Mouse (Mus musculus): ENCODE data around the gene Tcap. TPM values are rescaled to one million over a fixed set of nuclear protein-coding genes. Genes with fewer than 3 reads are reported as not detected.

Gene Tcap
- total RNA-seq, 1 experiment, result 0.45 TPM

DNA sequence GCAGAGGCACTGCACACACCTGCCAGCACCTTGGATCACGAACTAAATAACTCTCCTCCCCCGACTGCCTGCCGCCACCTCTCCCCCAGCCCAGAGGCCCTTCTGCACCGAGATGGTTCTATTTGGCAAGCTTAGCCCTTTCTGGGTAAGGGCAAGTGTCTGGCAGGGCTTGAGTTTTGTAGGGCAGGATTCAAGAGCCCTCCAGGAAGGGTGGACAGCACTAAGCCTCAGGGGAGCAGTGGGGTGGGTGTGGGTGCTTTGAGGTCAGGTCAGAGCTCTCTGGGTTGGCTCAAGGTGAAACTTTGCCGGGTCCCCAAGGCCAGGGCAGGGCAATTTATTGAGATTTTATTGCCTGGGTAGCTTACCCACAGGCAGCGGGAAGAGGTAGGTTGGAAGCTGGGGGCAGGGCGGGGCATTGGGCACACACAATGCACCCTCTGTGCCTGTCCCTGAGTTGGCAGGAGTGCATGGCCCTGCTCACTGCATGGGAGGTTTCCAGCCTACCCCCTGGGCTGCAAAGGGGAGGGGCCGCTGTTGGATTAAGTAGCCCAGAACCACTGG, 29.9 kb upstream of the Tcap start:
- in situ Hi-C loops (cut with MboI; ENCODE audit: low sequenced_read_pairs in 2 of 2, unreplicated experiment in 2 of 2), result no loop called here
- Histone ChIP-seq H3K36me3 (ENCODE audit: control insufficient read depth, insufficient read depth, low read length, poor library complexity, severe bottlenecking) (no peaks in the 10 kb centered on the region), H3K27ac (ENCODE audit: insufficient read depth, low read depth, low read length, poor library complexity, severe bottlenecking) (no peak overlapping the region), H3K9me3 (ENCODE audit: control insufficient read depth, insufficient read depth, low read depth, low read length) (no peaks in the 10 kb centered on the region), H3K9ac (ENCODE audit: insufficient read depth, low read depth, low read length, poor library complexity, severe bottlenecking) (no peak overlapping the region), H3K4me3 (ENCODE audit: insufficient read depth in 1 of 2, low read depth in 1 of 2, low read length in 2 of 2, poor library complexity in 1 of 2, severe bottlenecking in 1 of 2) (no peak overlapping the region), H3K4me1 (ENCODE audit: control insufficient read depth in 2 of 2, insufficient read depth in 2 of 2, low read length in 2 of 2, poor library complexity in 1 of 2) (peaks cover 2 to 14% of the 10 kb centered on the region in 2 experiments; a peak in 1 of 4 replicates)
- no peak for DNase-seq (ENCODE audit: low read depth, low spot score)
- TF ChIP-seq ZNF384 (IDR thresholded peaks at IDR 0.05; ENCODE audit: low read depth, low read length), result no peak
- TF ChIP-seq HCFC1 (IDR thresholded peaks at IDR 0.05; ENCODE audit: borderline replicate concordance, insufficient read depth, low read length), result no peak
- no peak for TF ChIP-seq CHD2 (IDR thresholded peaks at IDR 0.05; ENCODE audit: low read depth, low read length)
- TF ChIP-seq ZC3H11A (IDR thresholded peaks at IDR 0.05; ENCODE audit: borderline replicate concordance, low read depth, low read length), result no peak
- no peak for TF ChIP-seq MAFK (IDR thresholded peaks at IDR 0.05; ENCODE audit: insufficient read depth, low read depth, low read length)

DNA sequence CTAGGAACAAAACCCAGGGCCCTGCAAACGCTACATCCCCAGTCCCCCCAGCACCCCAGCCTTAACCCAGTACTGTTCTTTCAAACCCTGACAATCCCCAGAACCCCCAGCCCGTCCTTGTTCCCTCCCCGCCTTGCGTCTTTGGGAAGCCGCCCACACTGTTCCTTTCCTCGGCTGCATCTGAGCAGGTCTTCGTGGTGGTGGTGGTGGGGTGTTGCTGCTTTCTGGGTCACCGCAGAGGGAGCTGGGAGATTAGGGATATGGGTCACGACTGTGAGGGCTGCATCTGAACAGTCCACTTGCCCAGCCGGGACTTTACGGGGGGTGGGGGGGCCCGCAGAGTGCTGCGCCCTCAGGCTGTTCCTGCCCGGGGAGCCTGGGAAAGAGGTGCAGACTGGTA, 29.2 kb upstream of the Tcap start:
- TF ChIP-seq ZC3H11A (IDR thresholded peaks at IDR 0.05; ENCODE audit: borderline replicate concordance, low read depth, low read length) (no peak), MAFK (IDR thresholded peaks at IDR 0.05; ENCODE audit: insufficient read depth, low read depth, low read length) (no peak), ZNF384 (IDR thresholded peaks at IDR 0.05; ENCODE audit: low read depth, low read length) (no peak)
- Histone ChIP-seq H3K36me3 (ENCODE audit: control insufficient read depth, insufficient read depth, low read length, poor library complexity, severe bottlenecking) (no peaks in the 10 kb centered on the region), H3K9ac (ENCODE audit: insufficient read depth, low read depth, low read length, poor library complexity, severe bottlenecking) (no peak overlapping the region), H3K4me3 (ENCODE audit: insufficient read depth in 1 of 2, low read depth in 1 of 2, low read length in 2 of 2, poor library complexity in 1 of 2, severe bottlenecking in 1 of 2) (no peak overlapping the region; a peak in 1 of 4 replicates), H3K9me3 (ENCODE audit: control insufficient read depth, insufficient read depth, low read depth, low read length) (no peaks in the 10 kb centered on the region), H3K27ac (ENCODE audit: insufficient read depth, low read depth, low read length, poor library complexity, severe bottlenecking) (no peak overlapping the region), H3K4me1 (ENCODE audit: control insufficient read depth in 2 of 2, insufficient read depth in 2 of 2, low read length in 2 of 2, poor library complexity in 1 of 2) (peaks cover 2 to 16% of the 10 kb centered on the region in 2 experiments; a peak in 1 of 4 replicates)
- in situ Hi-C loops (cut with MboI; ENCODE audit: low sequenced_read_pairs in 2 of 2, unreplicated experiment in 2 of 2), result no loop called here
- no peak for DNase-seq (ENCODE audit: low read depth, low spot score)

DNA sequence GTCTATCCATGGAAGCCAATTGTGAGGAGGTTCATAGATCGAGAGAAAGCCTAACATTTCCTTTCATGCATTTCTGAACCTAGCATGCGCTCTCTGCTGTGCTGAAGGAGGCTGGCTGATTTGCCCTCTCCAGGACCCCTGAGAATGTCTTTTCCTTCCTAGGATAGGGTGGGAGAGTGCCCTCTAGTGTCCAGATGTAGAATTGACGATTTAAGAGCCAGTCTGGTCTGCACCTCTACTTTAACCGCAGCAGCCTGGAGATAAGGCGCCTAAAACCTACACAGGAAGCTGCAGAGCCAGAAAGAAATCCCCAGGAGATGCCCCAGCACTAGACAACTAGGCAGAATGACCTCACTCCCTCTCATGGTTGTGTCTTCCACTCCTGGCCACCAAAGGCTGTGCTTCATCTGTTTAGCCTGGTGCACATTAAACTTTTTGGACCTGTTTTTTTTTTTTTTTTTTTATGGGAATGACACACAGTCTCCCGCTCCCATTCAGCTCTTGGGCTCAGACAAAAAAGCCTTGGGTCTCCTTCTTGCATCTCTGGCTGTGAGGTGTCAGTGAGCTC, 27.8 kb upstream of the Tcap start:
- Histone ChIP-seq H3K4me3 (ENCODE audit: insufficient read depth in 1 of 2, low read depth in 1 of 2, low read length in 2 of 2, poor library complexity in 1 of 2, severe bottlenecking in 1 of 2) (no peak overlapping the region), H3K4me1 (ENCODE audit: control insufficient read depth in 2 of 2, insufficient read depth in 2 of 2, low read length in 2 of 2, poor library complexity in 1 of 2) (peaks cover 2 to 15% of the 10 kb centered on the region in 2 experiments; a peak in 1 of 4 replicates), H3K9me3 (ENCODE audit: control insufficient read depth, insufficient read depth, low read depth, low read length) (no peaks in the 10 kb centered on the region), H3K9ac (ENCODE audit: insufficient read depth, low read depth, low read length, poor library complexity, severe bottlenecking) (no peak overlapping the region), H3K27ac (ENCODE audit: insufficient read depth, low read depth, low read length, poor library complexity, severe bottlenecking) (no peak overlapping the region), H3K36me3 (ENCODE audit: control insufficient read depth, insufficient read depth, low read length, poor library complexity, severe bottlenecking) (no peaks in the 10 kb centered on the region)
- no peak for TF ChIP-seq MAFK (IDR thresholded peaks at IDR 0.05; ENCODE audit: insufficient read depth, low read depth, low read length)
- TF ChIP-seq ZNF384 (IDR thresholded peaks at IDR 0.05; ENCODE audit: low read depth, low read length), result peak; percentile 76
- TF ChIP-seq HCFC1 (IDR thresholded peaks at IDR 0.05; ENCODE audit: borderline replicate concordance, insufficient read depth, low read length), result no peak
- no peak for TF ChIP-seq CHD2 (IDR thresholded peaks at IDR 0.05; ENCODE audit: low read depth, low read length)
- peak; percentile 91 for DNase-seq (ENCODE audit: low read depth, low spot score)
- in situ Hi-C loops (cut with MboI; ENCODE audit: low sequenced_read_pairs in 2 of 2, unreplicated experiment in 2 of 2), result no loop called here

DNA sequence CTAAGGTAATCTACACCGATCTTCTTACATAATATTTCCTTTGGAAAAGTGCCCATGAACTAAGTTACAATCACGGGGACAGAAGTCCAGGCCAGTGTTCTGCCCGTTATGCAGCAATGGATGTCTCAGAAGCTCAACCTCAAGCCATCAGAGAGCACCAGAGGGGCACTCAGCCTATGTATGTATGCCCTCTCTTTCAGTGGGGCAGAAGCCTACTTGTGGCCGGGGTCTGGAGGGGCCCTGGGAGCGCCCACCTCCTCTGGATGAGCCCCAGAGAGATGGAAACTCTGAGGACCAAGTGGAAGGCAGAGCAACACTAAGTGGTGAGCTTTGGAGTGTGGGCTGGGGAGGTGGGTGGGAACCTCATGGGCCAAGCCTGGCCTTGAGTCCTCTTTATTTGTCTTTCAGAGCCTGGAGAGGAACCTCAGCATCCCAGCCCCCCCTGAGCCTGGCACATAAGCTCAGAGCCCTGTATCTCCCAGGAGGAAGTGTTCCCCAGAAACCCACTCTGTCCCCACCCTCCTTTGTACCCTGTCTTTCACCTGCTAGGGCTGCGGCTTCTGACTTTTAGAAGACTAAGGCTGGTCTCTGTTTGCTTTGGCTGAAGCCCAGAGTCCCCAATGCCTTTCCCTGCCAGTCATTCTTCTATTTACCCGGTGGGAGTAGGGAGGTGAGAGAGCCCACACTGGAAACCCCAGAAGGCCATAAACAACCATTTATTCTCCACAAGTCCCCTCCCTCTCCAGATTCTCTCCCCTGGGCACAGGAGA, 26.8 kb upstream of the Tcap start:
- in situ Hi-C loops (cut with MboI; ENCODE audit: low sequenced_read_pairs in 2 of 2, unreplicated experiment in 2 of 2), result no loop called here
- H3K4me1 ChIP-seq (ENCODE audit: control insufficient read depth in 2 of 2, insufficient read depth in 2 of 2, low read length in 2 of 2, poor library complexity in 1 of 2), result peaks cover 2 to 15% of the 10 kb centered on the region in 2 experiments; a peak in 1 of 4 replicates
- no peaks in the 10 kb centered on the region for H3K36me3 ChIP-seq (ENCODE audit: control insufficient read depth, insufficient read depth, low read length, poor library complexity, severe bottlenecking)
- no peak for DNase-seq (ENCODE audit: low read depth, low spot score)
- no peak overlapping the region for H3K9ac ChIP-seq (ENCODE audit: insufficient read depth, low read depth, low read length, poor library complexity, severe bottlenecking)
- no peak overlapping the region for H3K27ac ChIP-seq (ENCODE audit: insufficient read depth, low read depth, low read length, poor library complexity, severe bottlenecking)
- no peak overlapping the region for H3K4me3 ChIP-seq (ENCODE audit: insufficient read depth in 1 of 2, low read depth in 1 of 2, low read length in 2 of 2, poor library complexity in 1 of 2, severe bottlenecking in 1 of 2)
- TF ChIP-seq HCFC1 (IDR thresholded peaks at IDR 0.05; ENCODE audit: borderline replicate concordance, insufficient read depth, low read length) (no peak), ZC3H11A (IDR thresholded peaks at IDR 0.05; ENCODE audit: borderline replicate concordance, low read depth, low read length) (no peak), CHD2 (IDR thresholded peaks at IDR 0.05; ENCODE audit: low read depth, low read length) (no peak), MAFK (IDR thresholded peaks at IDR 0.05; ENCODE audit: insufficient read depth, low read depth, low read length) (no peak), ZNF384 (IDR thresholded peaks at IDR 0.05; ENCODE audit: low read depth, low read length) (no peak)
- H3K9me3 ChIP-seq (ENCODE audit: control insufficient read depth, insufficient read depth, low read depth, low read length), result no peaks in the 10 kb centered on the region
